Mouse (Mus musculus) brain, embryonic 14.5 days (tissue): Measurements from ENCODE around the gene Serpine3.

Experiments
- CTCF ChIP-seq: fragments of 200-500 bp; IDR thresholded peaks from 2 replicates; pipeline ENCODE4 v1.5.1; 2012; ENCODE audit warnings: inconsistent platforms, mild to moderate bottlenecking, moderate library complexity, borderline replicate concordance; ENCODE audit not compliant: insufficient read depth, insufficient read length; ENCODE audit errors: extremely low read depth
- POLR2A ChIP-seq: fragments of 200-500 bp; IDR thresholded peaks from 2 replicates; pipeline ENCODE4 v1.6.1; 2012; ENCODE audit warnings: mild to moderate bottlenecking, inconsistent platforms, borderline replicate concordance; ENCODE audit not compliant: poor library complexity, insufficient read depth, insufficient read length, severe bottlenecking; ENCODE audit errors: extremely low read depth

- TF ChIP-seq POLR2A: no peak
- TF ChIP-seq CTCF: no peak
These were observed 1.7 kb downstream of the Serpine3 start for GRCm38 (mm10) chr14:62664976-62665673.
